Mouse (Mus musculus) Patski (cell line): ENCODE data around the gene Fam240a. TPM values are rescaled to one million over a fixed set of nuclear protein-coding genes. Genes with fewer than 3 reads are reported as not detected.
A peak's percentile ranks its signal among the peaks of the same experiment; 100 is the strongest.

Experiments
- ATAC-seq: fragments of 100-300 bp; one replicate; pipeline ENCODE4 v1.8.0; 2021
- CTCF ChIA-PET: fragments of 350-600 bp; sonication (Branson Sonifier 250); formaldehyde crosslinking; loops from one replicate; lab custom pipeline; 2022; ENCODE audit warnings: inconsistent platforms; lab: Charles Lee
- POLR2A ChIA-PET: fragments of 350-600 bp; sonication (Branson Sonifier 250); formaldehyde crosslinking; loops from one replicate; lab custom pipeline; 2022; ENCODE audit warnings: antibody characterized with exemption, inconsistent platforms; lab: Charles Lee
- DNase-seq: peaks from one replicate; pipeline ENCODE4 v3.0.0-alpha.2; 2011; ENCODE audit warnings: low read depth, low spot score
- H3K27me3 ChIP-seq: fragments of 371-371 bp; one replicate; pipeline ENCODE4 v1.5.1; 2021
- CTCF ChIP-seq: fragments of 100-300 bp; IDR thresholded peaks from one replicate; pipeline ENCODE4 v1.5.1; 2021
- in situ Hi-C: fragments of 300-500 bp; cut with MboI; formaldehyde crosslinking; loops from 3 replicates; pipeline ENCODE4 v1.11.1; 2018; ENCODE audit warnings: low pct_unique_long_range_greater_than_20kb, mixed read lengths
- polyA plus RNA-seq: library from polyadenylated mRNA; unstranded; gene quantifications from one replicate; pipeline ENCODE4 v1.2.3, GENCODE M21; 2021

The Fam240a gene
- polyA plus RNA-seq, 1 experiment from 2014 or later: not detected

DNA sequence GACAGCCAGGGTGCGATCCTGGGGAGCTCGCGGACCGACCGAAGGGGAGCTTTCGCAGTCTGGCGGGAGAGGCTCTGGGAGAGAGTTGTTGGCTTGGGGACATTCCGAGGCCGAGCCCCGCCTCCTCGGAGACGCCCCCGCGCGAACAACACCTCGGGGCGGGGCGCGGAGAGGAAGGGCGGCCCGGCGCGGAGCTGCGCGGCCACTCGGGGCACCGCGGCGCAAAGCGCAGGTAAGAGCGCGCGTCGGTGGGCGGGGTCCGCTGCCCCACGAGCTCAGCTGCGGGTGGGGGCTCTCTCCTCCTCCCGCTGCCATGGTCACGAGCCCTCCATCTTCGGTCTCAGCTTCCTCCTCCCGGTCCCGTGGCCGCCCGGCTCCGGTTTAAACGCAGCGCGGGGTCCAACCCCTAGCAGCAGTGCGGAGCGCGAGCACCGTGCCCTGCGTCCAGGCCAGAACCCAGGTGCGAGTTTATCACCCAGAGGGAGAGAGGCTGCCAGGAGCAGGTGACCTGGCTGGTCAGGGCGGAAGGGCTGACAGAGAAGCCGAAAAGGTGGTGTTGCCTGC is 36.6 kb downstream of the Fam240a start, which contains the start of gene Tmie:
Gene Tmie, minus strand, starts transcription at position 116 of the 564 bp plus-strand sequence.
- TF ChIP-seq CTCF: no peak
- H3K27me3 ChIP-seq: no peaks in the 10 kb centered on the region
- in situ Hi-C loops: loop anchor here (10.0 kb wide), 2 partner anchors 235 to 455 kb away; no protein-coding TSS in a partner anchor
- DNase-seq (no peak), ATAC-seq (peak; percentile 63)
- POLR2A ChIA-PET: interaction anchor here (0.8 to 1.3 kb wide), 6 partner anchors 11 to 155 kb away, joined by 3 to 6 read pairs (median 4); no protein-coding TSS in a partner anchor
- CTCF ChIA-PET: interaction anchor here (0.8 to 1.5 kb wide), 4 partner anchors 9 to 164 kb away, joined by 3 to 4 read pairs (median 4); no protein-coding TSS in a partner anchor

GRCm38 (mm10) chr9:110879191-110879920 is 37.3 kb downstream of the Fam240a start, which contains the start of gene Als2cl:
Als2cl (plus strand) TSS chr9:110879870.
- no peak for DNase-seq
- POLR2A ChIA-PET: interaction anchor here (0.6 to 1.3 kb wide), 6 partner anchors 12 to 154 kb away, joined by 3 to 6 read pairs (median 4); no protein-coding TSS in a partner anchor
- ATAC-seq: no peak

GRCm38 (mm10) chr9:110877888-110878287 is 38.8 kb downstream of the Fam240a start:
- ChIA-PET POLR2A (no interaction called here), CTCF (interaction anchor here (1.2 to 2.9 kb wide), 3 partner anchors 96 to 243 kb away, joined by 3 to 14 read pairs (median 5); no protein-coding TSS in a partner anchor)
- no peak for TF ChIP-seq CTCF

More at GRCm38 (mm10) chr9:110879191-110879920, 37.3 kb downstream of the Fam240a start, which contains the start of gene Als2cl:
- in situ Hi-C loops: loop anchor here (10.0 kb wide), 2 partner anchors 235 to 455 kb away; no protein-coding TSS in a partner anchor
- CTCF ChIA-PET: interaction anchor here (0.8 to 1.5 kb wide), 4 partner anchors 8 to 164 kb away, joined by 3 to 4 read pairs (median 4); no protein-coding TSS in a partner anchor
- H3K27me3 ChIP-seq: no peaks in the 10 kb centered on the region
- TF ChIP-seq CTCF: no peak

DNA sequence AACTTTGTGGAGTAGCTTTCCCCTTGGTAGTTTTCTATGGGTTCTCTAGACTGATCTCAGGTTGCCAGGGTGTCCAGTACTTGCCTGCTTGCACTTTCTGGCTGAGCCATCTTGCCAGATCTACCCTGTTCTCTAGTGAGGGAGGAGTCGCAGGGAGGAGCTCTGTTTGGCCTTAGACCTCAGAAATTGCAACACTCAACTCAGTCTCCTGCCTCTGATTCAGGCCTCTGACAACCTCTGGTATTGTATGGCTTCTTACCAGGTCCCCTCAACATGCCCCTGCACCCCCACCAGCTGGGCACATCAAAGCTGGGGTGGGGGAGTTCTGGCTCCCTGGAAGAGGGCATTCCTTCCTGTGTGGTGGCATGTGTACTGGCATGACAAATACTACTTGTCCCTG is 39.3 kb downstream of the Fam240a start:
- TF ChIP-seq CTCF: no peak
- CTCF ChIA-PET: interaction anchor here (1.2 to 2.9 kb wide), 3 partner anchors 96 to 242 kb away, joined by 3 to 14 read pairs (median 5); no protein-coding TSS in a partner anchor
- POLR2A ChIA-PET: no interaction called here
- ATAC-seq: no peak
- in situ Hi-C loops: loop anchor here (10.0 kb wide), 2 partner anchors 233 to 453 kb away; no protein-coding TSS in a partner anchor
- no peaks in the 10 kb centered on the region for H3K27me3 ChIP-seq
- DNase-seq: no peak

More at GRCm38 (mm10) chr9:110877888-110878287, 38.8 kb downstream of the Fam240a start:
- in situ Hi-C loops: loop anchor here (10.0 kb wide), 2 partner anchors 233 to 453 kb away; no protein-coding TSS in a partner anchor
- H3K27me3 ChIP-seq: no peaks in the 10 kb centered on the region
- no peak for ATAC-seq
- DNase-seq: no peak

GRCm38 (mm10) chr9:110875288-110875695 is 41.4 kb downstream of the Fam240a start:
- TF ChIP-seq CTCF: no peak
- in situ Hi-C loops: loop anchor here (10.0 kb wide), 2 partner anchors 230 to 450 kb away; no protein-coding TSS in a partner anchor
- ChIA-PET POLR2A (no interaction called here), CTCF (interaction anchor here (2.3 kb wide), 1 partner anchor 94 kb away, joined by 14 read pairs; no protein-coding TSS in a partner anchor)
- ATAC-seq: no peak
- DNase-seq: no peak
- H3K27me3 ChIP-seq: no peaks in the 10 kb centered on the region

DNA sequence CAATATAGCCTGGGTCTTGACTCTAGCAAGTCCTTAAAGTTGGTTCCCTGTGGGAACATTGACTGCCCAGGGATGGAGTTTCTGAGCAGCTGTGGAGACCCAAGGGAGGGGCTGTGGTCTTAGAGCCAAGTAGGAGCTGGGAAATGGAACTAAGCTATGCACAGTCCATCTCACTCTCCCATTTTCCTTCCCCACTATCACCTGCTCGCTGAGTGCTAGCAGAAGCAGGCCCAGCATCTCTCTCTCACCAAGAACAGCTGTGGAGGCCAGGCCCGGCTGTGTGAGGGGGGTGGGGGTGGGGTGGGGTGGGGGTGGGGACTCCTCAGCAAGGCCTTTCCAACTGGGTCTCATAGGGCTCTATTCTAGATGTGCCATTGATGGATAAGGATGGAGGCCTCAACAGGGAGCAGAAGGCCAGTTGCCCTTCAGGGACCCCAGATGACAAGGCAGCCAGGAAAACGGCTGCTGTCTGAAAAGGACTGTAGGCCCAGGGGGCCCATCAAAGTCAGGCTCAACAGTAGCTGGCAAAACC is 41.9 kb downstream of the Fam240a start:
- no peaks in the 10 kb centered on the region for H3K27me3 ChIP-seq
- ChIA-PET POLR2A (no interaction called here), CTCF (interaction anchor here (2.3 kb wide), 1 partner anchor 93 kb away, joined by 14 read pairs; no protein-coding TSS in a partner anchor)
- TF ChIP-seq CTCF: no peak
- in situ Hi-C loops: loop anchor here (5.0 to 10.0 kb wide), 3 partner anchors 157 to 450 kb away; no protein-coding TSS in a partner anchor
- ATAC-seq: no peak
- DNase-seq: no peak

DNA sequence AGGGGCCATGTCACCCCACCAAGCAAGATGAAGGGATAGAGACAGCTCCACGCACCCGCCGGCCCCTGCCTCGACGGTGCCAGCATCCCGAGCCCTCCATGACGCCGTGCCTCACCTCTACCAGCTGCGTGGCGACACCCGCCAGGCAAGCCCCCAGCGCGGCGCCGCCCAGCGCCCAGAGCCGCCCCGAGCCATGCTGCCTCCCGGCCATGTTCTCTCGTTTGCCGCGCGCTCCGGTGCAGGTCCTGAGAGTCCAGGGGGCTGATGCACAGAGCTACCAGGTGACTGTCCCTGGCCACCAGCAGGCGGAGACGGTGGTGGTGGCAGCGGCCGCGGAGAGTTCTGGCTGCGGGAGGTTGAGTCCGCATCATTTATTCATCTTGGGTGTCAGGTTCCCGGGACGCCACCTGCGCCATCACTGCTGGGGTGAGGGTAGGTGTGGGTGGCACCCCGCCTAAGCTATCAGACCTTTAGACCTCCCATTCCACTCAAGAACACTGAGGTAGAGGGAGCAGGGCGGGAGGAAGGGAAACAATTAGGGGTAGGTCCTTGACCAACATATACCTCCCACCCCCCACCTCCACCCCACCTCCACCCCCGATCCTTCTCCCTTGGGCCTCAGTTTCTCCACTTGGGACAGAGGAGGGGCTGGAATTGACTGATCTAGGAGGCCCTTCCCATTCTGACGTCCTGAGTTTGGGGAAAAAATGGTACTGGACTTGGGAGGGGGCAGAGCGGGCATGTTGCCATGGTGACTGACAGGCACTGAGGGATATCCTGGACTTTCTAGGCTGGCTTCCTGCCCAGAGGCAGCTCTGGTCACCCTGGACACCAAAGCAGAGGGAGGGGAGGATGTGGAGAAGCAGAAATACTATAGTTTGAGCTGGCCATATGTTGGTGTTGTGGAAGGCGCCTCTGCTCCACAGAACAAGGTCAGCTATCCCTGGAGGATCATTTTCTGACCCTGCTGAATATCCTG is 42.7 kb downstream of the Fam240a start:
- no peak for TF ChIP-seq CTCF
- in situ Hi-C loops: loop anchor here (5.0 to 10.0 kb wide), 3 partner anchors 157 to 449 kb away; no protein-coding TSS in a partner anchor
- H3K27me3 ChIP-seq: no peaks in the 10 kb centered on the region
- POLR2A ChIA-PET: interaction anchor here (1.0 kb wide), 1 partner anchor 92 kb away, joined by 4 read pairs; no protein-coding TSS in a partner anchor
- CTCF ChIA-PET: interaction anchor here (0.7 to 2.3 kb wide), 2 partner anchors 90 to 93 kb away, joined by 3 to 14 read pairs; no protein-coding TSS in a partner anchor
- DNase-seq: no peak
- no peak for ATAC-seq

DNA sequence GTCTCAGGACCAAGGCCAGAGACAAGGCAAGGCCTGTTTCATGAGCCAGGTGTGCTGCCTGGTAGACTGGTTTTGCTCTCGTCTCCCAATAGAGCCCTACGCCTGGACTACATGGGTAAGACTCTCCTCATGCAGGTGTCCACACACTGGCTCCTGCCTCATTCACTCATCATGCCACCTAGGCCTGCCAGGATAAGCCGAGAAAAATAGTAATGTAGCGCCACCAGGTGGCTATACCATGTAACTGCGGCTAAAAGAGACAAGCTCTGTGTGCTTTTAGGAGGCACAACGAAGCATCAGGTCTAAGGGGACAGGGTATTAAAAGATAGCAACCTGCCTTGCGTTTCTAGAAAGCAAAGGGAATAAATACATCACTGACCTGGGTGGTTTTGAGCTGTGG is 45.6 kb downstream of the Fam240a start:
- TF ChIP-seq CTCF: no peak
- DNase-seq (no peak), ATAC-seq (peak; percentile 18)
- CTCF ChIA-PET: interaction anchor here (0.6 to 4.1 kb wide), 9 partner anchors 9 to 155 kb away, joined by 3 to 28 read pairs (median 4); partner anchors contain the start of genes Als2cl and Tmie
- POLR2A ChIA-PET: no interaction called here
- in situ Hi-C loops: loop anchor here (5.0 to 10.0 kb wide), 3 partner anchors 154 to 446 kb away; no protein-coding TSS in a partner anchor
- no peaks in the 10 kb centered on the region for H3K27me3 ChIP-seq

Other genes starting within 250 kb of the Fam240a start
- 0.19 TPM for gene Myl3, start 175.0 kb downstream of the Fam240a start, polyA plus RNA-seq
- gene Pth1r, start 169.7 kb downstream of the Fam240a start, polyA plus RNA-seq: 9.9 TPM
- not detected for gene Prss42, start 118.7 kb downstream of the Fam240a start, polyA plus RNA-seq
- gene Prss44, start 102.9 kb downstream of the Fam240a start, polyA plus RNA-seq: not detected
- not detected for gene Prss43, start 90.2 kb downstream of the Fam240a start, polyA plus RNA-seq
- gene Prss45, start 82.3 kb downstream of the Fam240a start, polyA plus RNA-seq: not detected
- gene Prss46, start 72.4 kb downstream of the Fam240a start, polyA plus RNA-seq: 2.4 TPM
- 0.13 TPM for gene Prss50, start 58.9 kb downstream of the Fam240a start, polyA plus RNA-seq
- gene Als2cl, start 37.0 kb downstream of the Fam240a start, polyA plus RNA-seq: 69.4 TPM
- gene Tmie, start 36.7 kb downstream of the Fam240a start, polyA plus RNA-seq: 5.1 TPM
- not detected for gene Tdgf1, start 29.3 kb upstream of the Fam240a start, polyA plus RNA-seq
- gene Lrrc2, start 34.7 kb upstream of the Fam240a start, polyA plus RNA-seq: not detected
- gene Rtp3, start 73.7 kb upstream of the Fam240a start, polyA plus RNA-seq: 0.04 TPM
- 0.63 TPM for gene Ltf, start 102.4 kb upstream of the Fam240a start, polyA plus RNA-seq
- gene Ccrl2, start 140.7 kb upstream of the Fam240a start, polyA plus RNA-seq: 0.45 TPM
- 85.9 TPM for gene Lrrfip2, start 200.7 kb upstream of the Fam240a start, polyA plus RNA-seq